Mouse (Mus musculus): ENCODE measurements around the gene Arl16. TPM values are rescaled to one million over a fixed set of nuclear protein-coding genes. Genes with fewer than 3 reads are reported as not detected.
"Not testable (repeated sequence)": the region's sequence is repeated elsewhere in the genome, so short reads cannot be mapped to it uniquely, and the experiment has no call there.

The Arl16 gene
- 32.5 and 34.3 TPM in 2 replicates for polyA plus RNA-seq (2012; rRNA removed)

GRCm38 (mm10) chr11:120467051-120467735 is at the start of gene Arl16:
Gene Arl16, minus strand, starts transcription at chr11:120467607.
- no peak for DNase-seq (ENCODE audit: low read depth)

DNA sequence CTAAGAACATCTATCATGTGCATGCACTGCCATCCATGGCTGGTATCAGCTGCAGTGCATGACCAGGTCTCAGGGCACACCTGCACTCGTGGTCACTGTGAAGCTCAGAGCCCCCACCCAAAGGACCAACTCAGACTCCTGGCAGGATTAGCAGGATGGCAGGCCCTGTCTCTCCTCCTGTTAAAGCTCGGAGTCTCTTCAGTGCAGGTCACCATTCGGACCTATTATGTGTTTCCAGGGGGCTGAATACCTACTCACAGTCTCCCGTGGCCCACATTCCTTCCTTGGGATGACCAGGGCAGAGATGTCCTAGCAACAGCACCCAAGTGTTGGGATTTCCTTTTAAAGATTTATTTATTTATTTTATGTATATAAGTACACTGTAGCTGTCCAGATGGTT is 49.7 kb upstream of the Arl16 start:
- DNase-seq (ENCODE audit: low read depth), result no peak

DNA sequence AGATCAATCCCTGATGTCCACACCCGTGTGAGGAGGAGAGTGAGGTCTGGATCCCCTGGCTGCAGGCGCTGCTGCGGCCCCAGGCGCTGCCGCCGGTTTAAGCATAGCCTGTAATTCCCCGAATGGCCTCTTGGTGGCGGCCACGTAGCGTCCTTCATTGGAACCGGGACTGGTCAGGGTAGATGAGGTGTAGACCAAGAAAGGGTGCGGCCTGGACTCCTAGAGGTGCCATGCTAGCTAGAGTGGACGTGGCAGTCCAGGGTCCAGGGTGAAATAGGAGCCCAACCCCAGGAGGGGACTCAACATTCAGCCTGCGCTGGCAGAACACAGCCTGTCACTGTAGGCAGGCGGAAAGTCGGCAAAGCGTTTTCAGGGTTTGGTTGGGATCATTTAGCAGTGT is 48.2 kb upstream of the Arl16 start:
- DNase-seq (ENCODE audit: low read depth), result no peak

DNA sequence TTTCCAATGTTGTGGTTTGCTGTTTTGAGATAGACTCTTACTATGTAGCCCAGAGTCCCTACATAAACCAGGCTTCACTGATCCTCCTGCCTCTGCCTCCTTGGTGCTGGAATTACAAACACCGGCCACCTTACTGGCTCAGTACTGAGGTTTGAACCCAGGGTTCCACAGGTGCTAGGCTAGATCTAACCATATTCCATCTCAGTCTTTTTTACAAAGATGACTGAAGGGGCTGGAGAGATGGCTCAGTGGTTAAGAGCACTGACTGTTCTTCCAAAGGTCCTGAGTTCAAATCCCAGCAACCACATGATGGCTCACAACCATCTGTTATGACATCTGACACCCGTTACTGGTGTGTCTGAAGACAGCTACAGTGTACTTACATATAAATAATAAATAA is 46.9 kb upstream of the Arl16 start:
- DNase-seq (ENCODE audit: low read depth), result not testable (repeated sequence)

GRCm38 (mm10) chr11:120512790-120513453 is 45.5 kb upstream of the Arl16 start:
- DNase-seq (ENCODE audit: low read depth), result no peak

- no peak for DNase-seq (ENCODE audit: low read depth)
Observed at GRCm38 (mm10) chr11:120510375-120511030, 43.1 kb upstream of the Arl16 start.

DNA sequence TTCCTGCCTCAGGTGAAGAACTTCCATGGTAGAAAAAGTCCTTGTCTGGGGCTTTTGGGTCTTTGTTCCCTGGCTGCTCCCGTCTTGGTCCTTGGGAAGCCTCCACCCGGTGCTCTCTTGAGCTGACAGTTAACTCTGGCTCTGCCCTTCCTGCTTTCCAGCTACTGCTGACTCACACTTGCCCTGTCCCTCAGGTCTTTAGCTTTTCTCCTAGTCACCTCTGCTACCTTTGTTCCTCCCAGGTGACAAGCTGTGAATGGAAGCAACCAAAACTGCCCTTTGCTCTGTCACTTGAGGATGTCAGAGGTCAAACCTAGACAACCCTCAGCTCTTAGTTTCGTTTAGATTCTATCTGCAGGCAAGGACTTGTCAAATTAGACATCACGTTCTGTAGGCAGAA is 42.5 kb upstream of the Arl16 start:
- no peak for DNase-seq (ENCODE audit: low read depth)

DNA sequence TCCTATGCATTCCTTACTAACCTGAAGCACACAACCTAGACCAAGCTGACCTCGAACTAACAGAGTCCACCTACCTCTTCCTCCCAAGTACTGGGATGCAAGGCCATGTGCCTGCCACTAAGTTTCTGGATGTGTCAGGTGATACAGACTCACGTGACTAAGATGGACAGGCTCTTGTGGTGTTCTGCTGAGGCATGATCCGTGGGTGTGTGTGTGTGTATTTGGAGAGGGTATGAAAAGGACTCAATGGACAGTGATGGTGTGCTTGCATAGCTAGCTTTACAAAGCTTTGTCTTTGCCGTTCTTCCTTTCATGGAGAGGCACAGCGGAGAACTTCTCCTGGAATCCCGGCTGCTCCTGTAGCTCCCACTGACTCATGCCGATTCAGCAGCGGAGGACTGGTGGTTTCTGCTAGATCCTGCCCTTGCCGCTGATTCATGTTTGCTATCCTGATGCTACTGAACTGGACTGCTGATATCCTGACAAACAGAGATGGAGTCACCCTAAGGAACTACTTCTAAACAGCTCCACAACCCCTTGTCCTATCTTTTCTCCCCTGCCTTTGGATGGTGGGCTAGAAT is 41.0 kb upstream of the Arl16 start:
- DNase-seq (ENCODE audit: low read depth), result no peak

DNA sequence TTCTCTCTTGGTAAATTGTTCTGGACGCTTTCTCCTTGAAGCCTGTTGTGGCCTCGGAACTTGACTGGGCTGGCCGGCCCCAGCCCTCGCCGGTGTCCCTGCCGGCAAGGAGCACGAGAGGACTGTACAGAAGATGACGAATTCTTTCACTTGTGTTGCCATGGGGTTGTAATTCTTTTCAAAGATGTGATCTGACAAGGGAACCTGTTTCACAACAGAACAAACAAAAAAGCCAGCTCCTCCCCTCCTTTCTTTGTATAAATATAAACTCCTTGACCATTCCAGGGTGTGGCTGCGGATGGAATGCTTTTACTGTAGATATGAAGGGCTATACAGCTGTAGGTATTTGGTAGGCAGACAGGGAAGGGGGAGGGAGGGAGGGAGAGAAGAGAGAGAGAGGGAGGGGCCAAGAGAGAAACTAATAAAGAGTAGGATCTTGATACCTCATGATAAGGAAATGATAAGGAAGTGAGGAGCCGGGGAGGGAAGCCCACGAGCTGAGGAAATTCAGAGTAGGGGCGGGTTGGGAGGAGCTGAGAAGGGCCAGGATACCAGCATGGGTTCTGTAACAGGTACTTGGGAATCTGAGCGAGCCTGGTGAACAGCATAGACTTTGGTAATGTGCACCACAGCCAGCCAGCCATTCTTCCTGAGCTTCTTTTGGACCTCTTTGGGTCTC is 40.3 kb upstream of the Arl16 start:
- no peak for DNase-seq (ENCODE audit: low read depth)

DNA sequence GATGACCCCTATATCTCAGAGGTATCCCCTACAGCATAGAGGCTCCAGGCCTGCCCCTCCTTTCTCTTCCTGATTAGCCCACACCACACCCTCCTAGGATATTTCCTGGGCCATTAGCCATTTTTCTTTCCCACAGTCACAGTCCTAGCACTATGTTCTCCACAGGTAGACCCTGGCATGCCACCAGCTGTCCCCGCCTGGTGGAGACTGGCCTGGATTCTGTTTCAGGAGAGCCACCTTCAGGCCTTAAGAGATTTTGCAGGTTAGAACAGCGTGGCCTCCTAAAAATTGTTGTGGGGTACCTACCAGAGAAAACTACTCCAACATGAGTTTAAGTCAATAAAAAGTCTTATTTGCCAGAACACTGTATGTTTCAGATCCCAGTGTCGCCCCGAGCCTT is 39.5 kb upstream of the Arl16 start:
- DNase-seq (ENCODE audit: low read depth), result no peak

- DNase-seq (ENCODE audit: low read depth), result no peak
Observed at GRCm38 (mm10) chr11:120505661-120506060, 38.3 kb upstream of the Arl16 start.

GRCm38 (mm10) chr11:120501701-120502100 is 34.3 kb upstream of the Arl16 start:
- DNase-seq (ENCODE audit: low read depth), result no peak

DNA sequence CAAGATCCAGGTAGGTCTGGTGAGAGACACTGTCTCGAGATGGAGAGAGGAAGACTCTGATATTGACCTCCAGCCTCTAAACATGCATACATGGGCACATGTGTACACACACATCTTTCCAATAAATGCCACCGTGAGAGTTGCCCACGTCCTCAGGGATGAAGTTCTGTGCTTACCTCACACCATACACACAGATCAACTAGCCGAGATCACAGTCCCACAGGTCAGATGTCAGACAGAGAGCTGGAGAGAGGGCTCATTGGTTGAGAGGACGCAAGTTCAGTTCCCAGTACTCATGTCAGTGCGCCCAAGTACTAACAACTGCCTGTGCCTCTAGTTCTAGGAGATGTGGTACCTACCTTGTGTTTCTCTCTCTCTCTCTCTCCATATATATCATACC is 33.6 kb upstream of the Arl16 start:
- DNase-seq (ENCODE audit: low read depth), result no peak

DNA sequence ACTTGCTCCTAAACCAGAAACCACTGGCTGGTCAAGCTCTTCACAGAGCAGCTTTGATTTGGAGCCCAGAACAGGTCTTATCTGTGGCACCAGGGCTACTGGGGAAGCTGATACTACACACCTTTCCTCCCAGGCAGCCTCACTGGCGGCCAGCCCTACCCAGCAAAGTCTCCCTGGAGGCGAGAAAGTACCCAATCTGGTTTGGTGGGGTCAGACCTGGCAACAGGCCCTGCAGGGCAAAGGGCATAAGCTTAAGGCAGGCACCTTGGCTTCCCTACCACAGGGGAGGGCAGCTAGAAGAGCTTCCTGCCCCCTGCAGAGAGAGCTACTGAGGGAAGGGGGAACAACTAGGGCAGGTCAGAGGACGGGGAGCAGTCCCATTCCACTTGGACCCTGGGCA is 33.0 kb upstream of the Arl16 start:
- no peak for DNase-seq (ENCODE audit: low read depth)

- DNase-seq (ENCODE audit: low read depth), result no peak
Observed at GRCm38 (mm10) chr11:120499894-120500293, 32.5 kb upstream of the Arl16 start.

DNA sequence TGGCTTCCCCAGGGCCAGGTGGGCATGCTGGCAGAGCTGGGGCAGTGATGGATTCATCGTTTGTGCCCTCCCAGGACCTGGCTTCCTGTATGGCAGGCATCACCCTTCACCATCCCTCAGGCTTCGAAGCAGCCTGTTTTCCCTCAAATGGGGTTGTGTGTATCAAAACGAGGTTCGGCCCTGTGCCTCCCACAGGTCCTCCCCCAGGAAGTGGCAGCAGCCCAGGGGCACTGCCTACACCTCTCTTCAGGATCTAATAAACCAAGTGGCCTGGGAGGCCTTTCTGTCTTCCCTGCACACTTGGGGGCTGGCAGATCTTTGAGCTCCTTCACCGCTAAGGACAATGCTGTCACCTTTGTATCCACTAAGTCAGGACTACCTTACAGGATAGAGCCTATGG is 31.5 kb upstream of the Arl16 start:
- no peak for DNase-seq (ENCODE audit: low read depth)

DNA sequence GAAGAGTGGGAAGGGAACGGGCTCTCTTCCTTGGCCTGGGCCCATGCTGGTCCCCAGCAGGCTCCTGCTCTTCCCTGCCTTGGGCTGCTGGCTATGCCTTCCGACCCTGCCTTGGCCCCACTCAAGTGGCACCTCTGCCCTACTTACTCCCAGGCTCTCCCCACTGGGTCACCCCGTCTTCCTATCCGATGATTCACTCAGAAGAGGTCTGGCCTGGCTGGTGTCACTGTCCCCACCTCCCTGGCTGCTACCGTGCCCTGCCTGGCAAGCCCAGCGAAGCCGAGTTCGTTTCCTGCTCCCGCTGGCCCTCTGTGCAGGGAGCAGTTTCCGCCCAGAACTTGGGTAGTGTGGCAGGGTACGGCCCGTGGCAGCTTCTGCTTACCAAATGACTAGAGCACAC is 30.8 kb upstream of the Arl16 start:
- DNase-seq (ENCODE audit: low read depth), result no peak

GRCm38 (mm10) chr11:120497436-120497835 is 30.0 kb upstream of the Arl16 start:
- DNase-seq (ENCODE audit: low read depth), result no peak

DNA sequence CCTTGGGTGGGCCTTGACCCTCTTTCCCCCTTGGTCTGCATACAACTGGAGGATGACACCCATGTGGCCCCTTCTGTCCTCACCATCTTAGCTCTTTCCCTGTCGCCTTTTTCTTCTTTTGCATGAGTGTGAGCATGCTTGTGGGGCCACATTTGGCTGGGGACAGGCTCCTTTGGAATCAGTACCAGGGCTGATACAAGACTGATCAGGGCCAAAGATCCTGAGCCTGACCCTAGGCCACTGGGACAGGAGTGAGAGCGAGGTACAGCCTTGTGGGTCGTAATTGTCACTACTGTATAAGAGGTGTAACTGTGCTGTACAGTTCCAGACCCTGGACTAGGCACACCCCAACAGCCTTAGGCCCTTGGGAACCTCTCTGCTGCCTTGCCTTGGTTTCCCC is 26.5 kb upstream of the Arl16 start:
- DNase-seq (ENCODE audit: low read depth), result no peak

DNA sequence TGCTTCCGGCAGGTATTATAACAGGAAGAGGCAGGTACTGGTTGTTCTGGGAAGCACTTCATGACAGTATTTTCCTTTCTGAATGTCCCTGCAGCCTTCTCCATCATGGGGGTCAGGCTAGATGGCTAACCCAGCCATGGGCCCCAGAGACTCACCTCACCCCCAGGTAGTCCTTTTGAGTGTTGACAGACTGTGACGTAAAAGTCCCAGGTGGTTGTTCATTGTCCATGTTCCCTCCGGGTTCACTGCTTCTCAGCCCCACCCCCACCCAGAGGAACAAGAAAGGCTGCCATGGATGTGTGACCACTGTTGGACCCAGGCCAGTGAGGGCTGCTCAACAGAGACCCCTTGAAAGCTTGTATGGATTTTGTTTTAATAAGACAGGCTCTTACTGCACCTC is 25.9 kb upstream of the Arl16 start:
- no peak for DNase-seq (ENCODE audit: low read depth)

DNA sequence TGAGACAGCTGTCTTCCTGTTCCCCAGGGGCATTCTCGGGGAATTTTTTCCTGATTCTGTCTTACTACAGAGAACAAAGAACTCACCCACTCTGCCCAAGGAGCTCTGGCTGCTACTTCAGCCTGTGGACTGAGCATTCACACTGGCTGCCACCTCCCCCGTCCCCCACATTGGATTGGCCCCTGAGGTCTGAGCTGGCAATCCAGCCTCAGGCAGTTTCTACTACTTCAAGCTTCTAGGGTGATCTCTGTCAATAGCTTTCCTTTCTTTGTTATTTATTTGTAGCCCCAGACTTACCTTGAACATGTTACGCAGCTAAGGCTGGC is 25.4 kb upstream of the Arl16 start:
- no peak for DNase-seq (ENCODE audit: low read depth)

All from gonadal fat pad, adult 2 months (tissue).